In the genomic region with DNA sequence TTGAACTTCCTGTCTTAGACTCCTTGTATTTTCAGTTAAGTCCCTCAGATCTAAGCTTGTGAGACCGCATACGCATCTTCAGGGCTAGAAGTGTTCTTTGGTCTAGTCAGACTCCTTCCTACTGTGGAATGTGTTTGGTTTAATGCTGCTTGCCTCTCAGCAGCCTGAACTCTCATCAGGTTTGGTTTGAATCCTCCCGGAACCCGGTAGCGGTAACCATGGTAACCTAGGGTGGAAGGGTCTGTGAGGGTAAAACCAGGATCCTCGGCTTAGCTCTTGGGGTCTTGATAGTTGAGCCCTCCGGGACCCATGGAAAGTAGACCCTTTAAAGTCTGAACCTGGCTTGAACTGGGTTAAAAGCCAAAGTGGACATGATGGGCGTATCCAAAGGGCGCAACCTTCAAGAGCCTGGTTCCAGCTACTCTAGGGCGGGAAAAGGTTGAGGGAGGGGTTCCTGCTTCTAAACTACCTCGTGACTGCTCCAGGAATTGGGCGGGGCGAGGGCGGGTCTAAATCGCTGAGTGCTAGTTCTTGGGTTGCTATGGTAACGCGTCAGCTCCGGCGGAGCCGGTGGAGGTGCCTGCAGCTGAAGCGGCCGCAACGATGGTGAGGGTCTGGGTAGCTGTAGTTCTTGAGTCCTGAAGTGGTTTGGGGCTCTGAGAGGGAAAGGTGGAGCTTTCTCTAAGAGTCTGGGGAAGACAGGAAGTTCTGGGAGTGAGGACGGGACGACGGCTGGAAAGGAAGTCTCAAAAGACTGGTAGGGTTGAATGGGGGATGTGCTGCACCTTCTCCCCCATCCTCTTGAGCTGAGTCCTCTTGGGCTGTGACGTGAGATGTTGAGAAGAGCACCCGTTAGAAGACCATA, we compare ENCODE assay signal across 8 mouse cellular contexts. TPM values are rescaled to one million over a fixed set of nuclear protein-coding genes. Genes with fewer than 3 reads are reported as not detected.
A peak's percentile ranks its signal among the peaks of the same experiment; 100 is the strongest.
DNase-seq lines count a peak whose midpoint lies in the region; ATAC-seq and TF ChIP-seq lines count a peak whose summit lies in the region.

A gene (plus strand): TSS at position 226 of the 865 bp plus-strand sequence.

- peak in 1 of 2 experiments; percentile 30 for DNase-seq in cerebellum, adult 2 months
- DNase-seq in cerebellum, adult 11 months = no peak
- DNase-seq in spleen, postnatal 14 days (ENCODE audit: low spot score in 2 of 2) = peak; percentile 45 to 48

- ATAC-seq in heart, embryonic 12.5 days (ENCODE audit: insufficient number of reproducible peaks, low FRiP score) = peak; percentile 80
- ATAC-seq in kidney, embryonic 14.5 days (ENCODE audit: low FRiP score, low TSS enrichment) = peak; percentile 90
- peak; percentile 74 for ATAC-seq in limb, embryonic 15.5 days (ENCODE audit: insufficient number of reproducible peaks, low FRiP score, low TSS enrichment, low read depth)
- ATAC-seq in midbrain, embryonic 15.5 days (replicated peaks) = peak; percentile 94

- peaks cover 5% of the 10 kb centered on the region for H3K9me3 ChIP-seq in heart, embryonic 12.5 days (replicated peaks)
- peaks cover 7% of the 10 kb centered on the region; the same call in 1 of the 2 replicates for H3K9me3 ChIP-seq in kidney, embryonic 14.5 days (ENCODE audit: control insufficient read depth, low read length)
- no peaks in the 10 kb centered on the region for H3K9me3 ChIP-seq in limb, embryonic 15.5 days
- no peaks in the 10 kb centered on the region for H3K9me3 ChIP-seq in midbrain, embryonic 15.5 days

- no peaks in the 10 kb centered on the region for H3K4me1 ChIP-seq in cerebellum, adult 2 months (ENCODE audit: control insufficient read depth, insufficient read depth, low read length)
- 0 out of 2 replicates have a peak, but pooled peaks cover 6% of the 10 kb centered on the region for H3K4me1 ChIP-seq in embryonic fibroblast, embryonic 13.5 days (ENCODE audit: control insufficient read depth, insufficient read depth, low read length)
- H3K4me1 ChIP-seq in heart, embryonic 12.5 days (replicated peaks) = peaks cover 35% of the 10 kb centered on the region
- peaks cover 16% of the 10 kb centered on the region; the same call in 1 of the 2 replicates for H3K4me1 ChIP-seq in kidney, embryonic 14.5 days (ENCODE audit: control insufficient read depth, insufficient read depth, low read length)
- peaks cover 25% of the 10 kb centered on the region for H3K4me1 ChIP-seq in limb, embryonic 15.5 days
- H3K4me1 ChIP-seq in midbrain, embryonic 15.5 days = peaks cover 15% of the 10 kb centered on the region

- 6% methylated on average over 28 of the region's 28 CpGs for WGBS in cerebellum, adult 2 months
- 4% methylated on average over 28 of the region's 28 CpGs for WGBS in heart, embryonic 12.5 days
- 5% methylated on average over 28 of the region's 28 CpGs for WGBS in kidney, embryonic 14.5 days
- 3% methylated on average over 28 of the region's 28 CpGs for WGBS in limb, embryonic 15.5 days
- WGBS in midbrain, embryonic 15.5 days = 2% methylated on average over 28 of the region's 28 CpGs

- no peak within 1 kb of the TSS for H3K27ac ChIP-seq in cerebellum, adult 2 months (ENCODE audit: insufficient read depth, low read length)
- peak within 1 kb of the TSS; percentile 59 for H3K27ac ChIP-seq in embryonic fibroblast, embryonic 13.5 days (ENCODE audit: insufficient read depth, low read length)
- H3K27ac ChIP-seq in heart, embryonic 12.5 days (ENCODE audit: poor library complexity, severe bottlenecking) = peak within 1 kb of the TSS; percentile 34; the same call in 1 of the 2 replicates
- H3K27ac ChIP-seq in kidney, embryonic 14.5 days (ENCODE audit: low read depth, low read length) = 0 out of 2 replicates have a peak within 1 kb of the TSS, but pooled peaks have one; percentile 7
- H3K27ac ChIP-seq in limb, embryonic 15.5 days = no peak within 1 kb of the TSS
- peak within 1 kb of the TSS; percentile 56 for H3K27ac ChIP-seq in midbrain, embryonic 15.5 days

- no peaks in the 10 kb centered on the region for H3K36me3 ChIP-seq in heart, embryonic 12.5 days
- H3K36me3 ChIP-seq in kidney, embryonic 14.5 days (ENCODE audit: control insufficient read depth, insufficient read depth, low read length) = no peaks in the 10 kb centered on the region
- H3K36me3 ChIP-seq in limb, embryonic 15.5 days = no peaks in the 10 kb centered on the region
- no peaks in the 10 kb centered on the region for H3K36me3 ChIP-seq in midbrain, embryonic 15.5 days (replicated peaks)

- peak within 1 kb of the TSS; percentile 68 for H3K4me2 ChIP-seq in heart, embryonic 12.5 days
- peak within 1 kb of the TSS; percentile 54 for H3K4me2 ChIP-seq in kidney, embryonic 14.5 days (replicated peaks; ENCODE audit: low read depth, low read length)
- H3K4me2 ChIP-seq in limb, embryonic 15.5 days = peak within 1 kb of the TSS; percentile 53
- peak within 1 kb of the TSS; percentile 78 for H3K4me2 ChIP-seq in midbrain, embryonic 15.5 days

- no peak for TF ChIP-seq CTCF in cerebellum, adult 2 months (IDR thresholded peaks at IDR 0.05; ENCODE audit: borderline replicate concordance, insufficient read depth, low read depth, low read length)
- TF ChIP-seq CTCF in embryonic fibroblast, embryonic 13.5 days (IDR thresholded peaks at IDR 0.05; ENCODE audit: borderline replicate concordance, insufficient read depth, low read length) = no peak

- peaks cover 2% of the 10 kb centered on the region; the same call in 1 of the 2 replicates for H3K27me3 ChIP-seq in cerebellum, adult 2 months (ENCODE audit: control insufficient read depth, insufficient read depth, low read length)
- no peaks in the 10 kb centered on the region for H3K27me3 ChIP-seq in heart, embryonic 12.5 days (replicated peaks)
- H3K27me3 ChIP-seq in kidney, embryonic 14.5 days (ENCODE audit: control insufficient read depth, insufficient read depth, low read length) = no peaks in the 10 kb centered on the region
- H3K27me3 ChIP-seq in limb, embryonic 15.5 days = no peaks in the 10 kb centered on the region
- H3K27me3 ChIP-seq in midbrain, embryonic 15.5 days (replicated peaks) = no peaks in the 10 kb centered on the region

- H3K4me3 ChIP-seq in cerebellum, adult 2 months (replicated peaks; ENCODE audit: insufficient read depth, low read depth, low read length) = peak within 1 kb of the TSS; percentile 18
- H3K4me3 ChIP-seq in embryonic fibroblast, embryonic 13.5 days (ENCODE audit: insufficient read depth, low read length) = peak within 1 kb of the TSS; percentile 27
- H3K4me3 ChIP-seq in heart, embryonic 12.5 days = peak within 1 kb of the TSS; percentile 47
- peak within 1 kb of the TSS; percentile 35 for H3K4me3 ChIP-seq in kidney, embryonic 14.5 days (ENCODE audit: low read length)
- peak within 1 kb of the TSS; percentile 36 for H3K4me3 ChIP-seq in limb, embryonic 15.5 days
- H3K4me3 ChIP-seq in midbrain, embryonic 15.5 days = peak within 1 kb of the TSS; percentile 41

- TF ChIP-seq POLR2A in cerebellum, adult 2 months (IDR thresholded peaks at IDR 0.05; ENCODE audit: borderline replicate concordance, insufficient read depth, low read length) = no peak
- TF ChIP-seq POLR2A in embryonic fibroblast, embryonic 13.5 days (IDR thresholded peaks at IDR 0.05; ENCODE audit: low read depth, low read length) = no peak

- H3K9ac ChIP-seq in heart, embryonic 12.5 days = peak within 1 kb of the TSS; percentile 29; the same call in 1 of the 2 replicates
- peak within 1 kb of the TSS; percentile 42 for H3K9ac ChIP-seq in kidney, embryonic 14.5 days (ENCODE audit: low read depth, low read length)
- H3K9ac ChIP-seq in limb, embryonic 15.5 days = no peak within 1 kb of the TSS
- peak within 1 kb of the TSS; percentile 33 for H3K9ac ChIP-seq in midbrain, embryonic 15.5 days

RNA-seq across cellular contexts. Expression of the gene that starts here (rescaled TPM):
- 1.00 and 1.0 TPM in 2 replicates for polyA plus RNA-seq in cerebellum, adult 2 months (2012; rRNA removed)
- polyA plus RNA-seq in embryonic fibroblast, embryonic 13.5 days (2011; ENCODE audit: insufficient read length, low read depth, missing spikeins) = 0.85 and 2.9 TPM in 2 replicates
- 1.7 and 3.0 TPM in 2 replicates for polyA plus RNA-seq in heart, embryonic 12.5 days (2016; fragmentation: Nextera tagmentation; extraction: Ambion mirVana)
- 1.0 and 1.2 TPM in 2 replicates for polyA plus RNA-seq in kidney, embryonic 14.5 days (2014; fragmentation: Nextera tagmentation; extraction: Ambion mirVana)
- 2.2 and 2.3 TPM in 2 replicates for polyA plus RNA-seq in limb, embryonic 15.5 days (2015; fragmentation: Nextera tagmentation; extraction: Ambion mirVana)
- 3.7 and 4.2 TPM in 2 replicates for polyA plus RNA-seq in midbrain, embryonic 15.5 days (2015; fragmentation: Nextera tagmentation; extraction: Ambion mirVana)

Comparison
In these comparisons a context has a peak if more than half of its experiments do, and no peak if none do; other contexts are left out.
1. H3K27ac ChIP-seq: peak in embryonic fibroblast, embryonic 13.5 days (single experiment), heart, embryonic 12.5 days (single experiment), kidney, embryonic 14.5 days (single experiment) and midbrain, embryonic 15.5 days (single experiment); none in cerebellum, adult 2 months (single experiment) and limb, embryonic 15.5 days (single experiment).
2. Peak in every context shown above with its lines, with median percentiles within 50 percentile points of each other: H3K4me3 ChIP-seq, ATAC-seq and H3K4me2 ChIP-seq.